Mouse (Mus musculus) cerebellum, postnatal 10 days (tissue): ENCODE data around the gene Rwdd3.
A peak's percentile ranks its signal among the peaks of the same experiment; 100 is the strongest.

Experiments
- DNase-seq, 2 experiments: peaks; one replicate each; pipeline ENCODE4 v3.0.0; 2021; ENCODE audit warnings: mixed read lengths in 2 of 2

The Rwdd3 gene

GRCm38 (mm10) chr3:121171243-121171871, at the start of gene Rwdd3:
TSS of gene Rwdd3 (minus strand) at chr3:121171695.
- peak; percentile 95 to 96 for DNase-seq

DNA sequence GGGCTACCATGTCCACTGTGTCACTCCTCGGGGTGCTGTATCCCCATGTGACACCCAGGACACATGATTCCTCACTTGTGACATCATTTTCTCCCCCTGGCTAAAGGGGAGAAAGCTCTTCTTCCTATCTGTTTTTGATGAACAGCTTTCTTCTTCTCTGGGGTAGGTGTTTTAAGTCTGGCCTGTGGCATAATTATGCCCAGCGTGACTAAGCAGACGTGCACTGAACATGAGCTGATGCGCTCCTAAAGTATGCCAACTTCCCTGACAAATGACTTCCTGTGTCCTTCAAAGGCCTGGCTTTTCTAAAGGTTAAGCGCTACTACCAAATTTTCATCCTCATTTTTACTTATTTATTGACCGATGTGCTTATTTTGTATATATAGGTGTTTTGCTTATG, 45.5 kb upstream of the Rwdd3 start:
- no peak for DNase-seq

DNA sequence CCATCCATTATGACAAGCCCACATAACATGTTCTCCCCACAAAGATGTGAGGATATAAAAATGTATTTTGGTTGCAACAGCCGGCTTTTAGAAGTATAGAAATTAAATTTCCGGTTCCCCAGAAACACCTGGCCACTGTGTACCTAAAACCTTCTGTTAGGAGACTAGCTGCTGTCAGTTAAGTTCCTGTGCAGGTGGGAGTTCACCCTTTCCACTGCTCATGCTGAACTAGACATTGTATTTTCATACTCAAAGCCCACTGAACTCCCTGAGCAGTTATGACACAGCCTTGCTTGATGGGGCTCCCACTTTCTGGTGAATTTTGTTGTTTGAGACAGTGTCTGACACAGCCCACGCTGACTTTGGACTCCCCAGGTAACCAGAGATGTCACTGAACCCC, 42.0 kb upstream of the Rwdd3 start:
- no peak for DNase-seq

- peak; percentile 23 to 28 for DNase-seq
Observed at GRCm38 (mm10) chr3:121212156-121212555, 40.7 kb upstream of the Rwdd3 start.

DNA sequence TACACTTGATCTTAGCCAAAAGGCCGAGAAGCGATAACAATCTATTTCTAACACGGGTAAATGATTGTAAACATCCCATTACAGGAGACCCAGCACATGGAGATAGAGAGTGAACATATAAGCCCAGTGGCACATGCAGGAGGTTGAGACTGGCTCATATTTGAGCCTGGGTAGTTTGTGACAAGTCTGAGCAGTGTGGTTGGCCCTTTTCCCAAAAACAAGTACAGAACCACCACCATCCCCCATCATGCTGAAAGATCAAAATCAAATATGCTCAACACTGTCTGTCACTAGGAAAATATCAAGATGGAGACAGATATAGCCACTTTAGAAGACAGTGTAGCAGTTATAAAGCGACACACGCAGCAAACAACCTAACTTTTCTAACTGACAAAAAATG, 37.5 kb upstream of the Rwdd3 start:
- no peak for DNase-seq

- no peak for DNase-seq
Observed at GRCm38 (mm10) chr3:121206202-121206882, 34.8 kb upstream of the Rwdd3 start.

- DNase-seq: no peak
Observed at GRCm38 (mm10) chr3:121202638-121203037, 31.1 kb upstream of the Rwdd3 start.

DNA sequence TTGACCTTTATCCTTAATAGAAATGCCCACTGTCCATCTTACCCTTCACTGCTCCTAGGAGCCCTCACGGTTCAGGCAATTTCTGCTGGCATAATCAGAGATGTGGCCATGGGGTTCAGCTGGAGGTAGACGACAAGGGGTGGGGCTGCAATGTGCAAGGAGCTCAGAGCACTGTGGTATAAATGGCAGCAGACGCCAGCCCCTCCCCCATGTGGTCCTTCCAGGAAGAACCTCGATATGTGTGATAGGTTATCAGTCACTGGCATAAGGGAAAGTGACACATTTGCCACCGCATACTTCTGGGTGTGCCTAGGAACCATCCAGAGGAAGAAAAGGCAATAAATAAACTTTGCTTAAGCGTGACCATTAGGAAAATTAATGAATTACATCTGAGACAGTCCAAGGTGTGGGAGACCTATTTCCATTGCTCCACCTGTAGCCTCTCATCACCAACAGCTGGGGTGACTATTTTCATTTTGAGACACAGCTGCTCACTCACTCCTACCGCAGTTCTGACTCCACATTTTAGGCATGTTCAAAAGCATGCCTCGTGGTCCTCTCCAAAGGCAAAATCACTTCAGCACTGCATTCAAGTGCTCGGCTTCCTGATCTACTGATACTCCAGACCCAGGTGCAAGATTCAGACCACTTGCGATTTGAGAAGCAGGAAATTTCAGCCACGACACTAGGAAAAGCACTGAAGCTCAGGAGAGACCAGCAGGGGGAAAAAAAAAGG, 29.7 kb upstream of the Rwdd3 start:
- peak in 1 of 2 experiments; percentile 9 for DNase-seq

DNA sequence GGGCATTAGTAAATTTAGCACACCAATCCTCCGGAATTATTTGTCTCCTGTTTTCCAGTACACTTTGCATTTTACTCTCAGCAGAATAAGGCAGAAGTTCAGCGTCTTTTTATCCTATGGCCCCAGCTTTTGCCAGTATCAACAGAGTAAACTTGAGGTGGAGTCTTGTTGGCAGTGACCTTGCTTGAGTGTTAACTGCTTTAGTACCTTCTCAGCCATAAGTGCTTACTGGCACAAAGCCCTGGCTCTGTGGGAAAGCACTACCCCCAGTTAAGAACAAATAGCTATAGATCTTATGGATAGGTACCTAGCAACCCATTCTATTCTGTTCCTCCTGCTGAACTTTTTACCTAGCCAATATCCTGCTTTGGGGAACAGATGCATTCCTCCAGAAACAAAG, 17.7 kb upstream of the Rwdd3 start:
- DNase-seq: no peak

DNA sequence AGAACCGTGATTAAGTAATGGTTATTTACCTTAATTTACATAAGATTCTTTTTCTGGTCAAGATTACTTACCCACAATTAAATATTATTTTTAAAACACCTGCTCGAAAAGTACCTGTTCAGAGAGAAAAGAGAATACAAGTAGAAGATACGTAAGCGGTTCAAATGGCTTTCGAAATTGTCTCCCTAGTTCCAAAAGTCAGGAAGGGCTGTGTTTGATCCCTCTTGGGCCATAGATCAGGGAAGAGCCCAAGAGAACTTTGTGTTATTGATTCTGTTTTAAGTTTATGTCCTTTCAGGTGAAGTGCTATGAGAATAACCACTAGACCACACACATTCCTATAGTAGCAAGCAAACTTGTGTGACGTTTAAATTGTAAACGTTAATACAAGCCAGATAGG, 16.0 kb upstream of the Rwdd3 start:
- DNase-seq: no peak

DNA sequence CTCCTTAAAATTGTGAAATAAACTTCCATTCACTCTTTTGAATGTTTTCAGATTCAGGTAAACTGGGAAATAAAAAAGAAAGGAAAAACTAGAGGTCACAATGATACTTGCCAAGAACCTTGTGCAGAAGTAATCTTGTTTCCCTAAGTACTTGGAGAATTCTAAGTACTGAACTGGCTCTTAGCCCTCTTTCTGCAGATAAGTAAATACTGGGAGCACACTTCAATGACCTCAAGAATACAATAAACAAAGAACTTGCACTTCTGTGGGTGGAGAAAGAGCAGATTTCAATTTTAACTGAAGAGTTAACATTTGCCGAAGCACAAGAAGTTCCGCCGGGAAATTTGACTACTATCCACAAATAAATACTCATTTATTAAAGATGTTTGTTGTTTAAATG, 15.4 kb upstream of the Rwdd3 start:
- DNase-seq: no peak

- no peak for DNase-seq
Observed at GRCm38 (mm10) chr3:121185197-121185596, 13.7 kb upstream of the Rwdd3 start.

DNA sequence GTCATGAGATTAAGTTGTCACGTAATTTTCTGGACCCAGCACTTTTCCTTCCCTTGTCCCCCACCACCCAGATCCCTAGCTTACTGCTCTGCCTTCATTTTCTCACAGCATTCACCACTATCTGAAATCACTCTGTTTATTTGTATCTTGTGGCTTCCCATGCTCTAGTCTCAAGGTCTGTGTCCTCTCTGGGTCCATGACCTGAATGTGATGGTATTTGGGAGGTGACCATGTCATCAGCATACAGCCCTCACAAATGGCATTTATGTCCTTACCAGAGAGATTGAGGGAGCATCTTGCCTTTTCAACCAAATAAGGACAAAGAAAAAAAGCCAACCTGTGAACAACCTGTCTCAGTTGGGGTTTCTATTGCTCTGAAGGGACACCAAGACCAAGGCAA, 4.5 kb upstream of the Rwdd3 start:
- DNase-seq: no peak

DNA sequence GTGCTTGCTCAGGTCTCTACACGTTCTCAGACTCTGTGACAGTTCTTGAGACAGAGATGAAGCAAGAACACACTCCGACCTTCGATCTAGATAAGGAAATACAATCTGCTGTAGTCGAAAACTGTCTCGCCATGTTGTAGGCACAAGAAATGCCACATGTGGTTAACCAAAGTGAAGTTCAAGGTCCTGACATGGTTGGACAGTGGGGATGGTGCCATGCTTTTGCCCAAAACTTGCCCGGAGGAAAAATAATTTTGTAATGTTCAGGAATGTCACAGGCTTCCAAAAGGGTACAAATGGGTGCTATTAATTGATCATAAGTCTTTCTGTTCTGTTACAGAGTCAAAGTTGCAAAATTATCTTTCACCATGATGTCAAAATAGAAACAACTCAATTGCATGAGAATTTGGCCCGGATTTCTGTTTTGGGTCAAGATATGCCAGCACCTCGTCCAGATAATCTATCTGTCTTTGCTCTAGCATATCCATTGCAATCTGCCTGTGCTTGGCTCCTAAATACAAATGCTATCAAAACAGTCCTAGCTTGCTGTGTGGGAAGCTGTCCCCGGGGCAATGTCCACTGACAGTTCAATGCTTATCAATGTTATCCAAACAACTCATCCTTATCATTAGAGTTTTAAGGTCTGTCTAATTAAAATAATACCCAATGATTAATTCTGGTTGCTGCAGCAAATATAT, 2.9 kb upstream of the Rwdd3 start:
- DNase-seq: no peak

- DNase-seq: no peak
Observed at GRCm38 (mm10) chr3:121172718-121173117, 1.2 kb upstream of the Rwdd3 start.

DNA sequence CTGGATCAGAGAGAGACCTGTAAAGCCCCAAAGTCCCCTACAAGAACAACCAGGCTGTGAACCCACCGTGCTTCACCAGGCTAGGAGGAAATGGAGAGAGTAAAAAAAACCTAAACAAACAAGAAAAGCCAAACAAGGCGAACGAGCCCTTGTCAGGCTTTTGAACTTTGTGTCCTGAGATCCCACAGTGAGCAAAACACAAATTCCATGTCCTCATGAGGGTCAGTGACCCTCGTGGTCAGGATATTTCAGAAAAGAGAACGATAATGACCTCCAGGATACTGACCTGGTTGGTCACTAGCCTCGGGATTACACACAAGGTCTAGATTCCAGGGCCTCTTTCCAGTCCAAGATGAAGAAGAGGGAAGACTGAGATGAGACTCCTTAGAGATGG, 374 bp upstream of the Rwdd3 start:
- DNase-seq: no peak

DNA sequence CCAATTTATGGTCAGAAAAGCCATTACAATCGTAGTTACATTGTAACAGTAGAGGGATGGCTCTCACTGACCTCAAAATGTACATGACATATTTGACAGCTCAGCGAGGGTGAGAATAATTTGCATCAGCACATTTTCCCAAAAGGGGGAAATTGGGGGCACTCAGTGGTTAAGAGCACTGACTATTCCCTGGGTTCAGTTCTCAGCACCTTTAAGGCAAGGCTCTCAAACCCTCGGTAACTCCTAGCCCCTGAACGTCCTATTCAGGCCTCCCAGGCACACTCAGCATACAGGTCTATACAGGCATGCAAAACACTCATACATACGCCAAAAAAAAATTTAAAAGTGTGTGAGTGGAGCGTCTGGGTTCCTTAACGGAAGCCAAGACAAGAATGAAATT, 864 bp downstream of the Rwdd3 start:
- DNase-seq: peak in 1 of 2 experiments; percentile 7

DNA sequence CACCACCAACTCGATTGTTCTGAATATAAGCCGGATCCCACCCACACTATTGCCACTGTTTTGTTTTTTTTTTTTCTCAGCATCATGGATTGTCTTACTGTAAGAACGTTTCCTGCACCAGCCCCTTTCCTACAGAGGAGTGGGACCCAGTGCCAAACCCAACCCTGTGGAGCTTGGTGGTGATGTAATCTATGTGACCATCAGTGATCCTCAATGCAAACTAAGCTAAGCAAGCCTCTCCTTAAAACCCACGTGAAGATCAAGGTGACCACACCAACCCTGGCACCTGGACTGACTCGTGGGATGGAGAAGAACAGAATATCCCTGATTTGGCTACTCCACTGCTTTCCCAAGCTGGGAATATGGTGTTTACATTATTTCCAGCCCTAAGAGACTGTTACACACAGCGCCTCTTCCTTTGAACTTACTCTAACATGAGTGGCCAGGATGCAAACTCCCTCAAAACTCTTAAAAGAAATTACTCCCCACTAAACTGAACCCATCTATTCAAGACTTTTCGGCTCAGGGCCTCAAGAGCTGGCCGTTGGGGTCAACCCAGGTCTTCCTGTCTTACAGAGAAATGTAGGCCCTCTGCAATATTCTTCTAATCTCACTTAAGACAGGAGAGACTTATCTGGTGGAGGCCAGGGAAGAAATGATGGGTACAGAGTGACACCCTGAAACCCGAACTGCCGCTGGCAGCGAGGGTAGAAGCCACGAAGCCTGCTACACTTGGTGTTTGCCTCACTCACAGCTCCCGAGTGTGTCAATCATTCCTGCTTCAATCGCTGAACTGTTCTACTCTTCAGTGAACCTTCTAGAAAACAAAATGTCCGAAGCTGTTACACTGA, 2.2 kb downstream of the Rwdd3 start:
- no peak for DNase-seq

DNA sequence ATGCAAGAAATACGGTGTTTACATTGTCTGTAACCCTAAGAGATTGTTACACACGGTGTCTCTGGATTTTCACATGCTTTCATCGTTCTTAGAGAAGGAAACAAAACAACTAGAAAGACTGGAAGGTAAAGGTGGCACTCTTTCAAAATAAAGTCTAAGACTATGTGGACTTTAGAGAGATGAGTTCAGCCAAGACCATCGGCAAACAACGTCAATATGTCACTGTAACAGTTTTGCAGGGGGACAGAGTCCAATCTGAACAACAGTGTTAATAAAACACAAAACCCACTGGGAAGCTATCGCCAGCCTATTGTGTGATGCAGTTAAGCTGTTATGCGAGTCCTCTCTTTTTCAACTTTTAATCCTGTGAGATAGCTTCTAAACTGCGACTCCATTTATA, 2.9 kb downstream of the Rwdd3 start:
- DNase-seq: no peak

DNA sequence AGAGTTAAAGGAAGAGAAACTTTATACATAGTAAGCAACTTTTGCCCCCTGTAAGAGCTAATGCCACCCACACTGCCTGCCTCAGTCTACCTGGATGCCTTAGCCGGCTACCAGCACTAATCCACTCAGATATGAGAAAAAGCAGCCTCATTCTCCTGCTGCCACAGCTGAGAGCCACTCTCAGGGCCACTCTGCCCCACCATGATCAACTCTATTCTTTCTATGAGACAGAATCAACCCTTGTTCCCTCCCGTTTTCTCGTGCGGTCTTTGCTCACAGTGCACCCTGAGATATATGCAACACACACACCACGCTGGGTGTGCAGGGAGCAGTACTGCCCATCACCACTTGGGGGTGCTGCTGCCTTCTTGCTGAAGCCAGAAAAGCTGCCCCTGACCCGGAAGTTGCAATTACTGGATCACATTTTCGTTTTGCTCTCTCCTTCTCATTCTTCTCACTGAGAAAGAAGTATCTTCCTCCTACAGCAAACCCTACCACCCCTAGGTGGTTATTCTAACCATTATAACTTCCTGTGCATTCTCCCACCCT, 8.2 kb downstream of the Rwdd3 start:
- DNase-seq: peak; percentile 84 to 91

- peak; percentile 51 to 69 for DNase-seq
Observed at GRCm38 (mm10) chr3:121161661-121162060, 9.8 kb downstream of the Rwdd3 start.

- peak in 1 of 2 experiments; percentile 5 for DNase-seq
Observed at GRCm38 (mm10) chr3:121160424-121160823, 11.1 kb downstream of the Rwdd3 start.
